Mouse (Mus musculus): ENCODE measurements around the gene Rnf17.

Gene Rnf17

GRCm38 (mm10) chr14:56402311-56403071 is at the start of gene Rnf17:
Gene Rnf17 (plus strand): TSS chr14:56402581.
- in situ Hi-C loops (cut with MboI, MseI): loop anchor here in 1 of 2 experiments (25.0 kb wide), 1 partner anchor 1640 kb away; no protein-coding TSS in a partner anchor

GRCm38 (mm10) chr14:56354803-56355202 is 47.6 kb upstream of the Rnf17 start:
- in situ Hi-C loops (cut with MboI, MseI): loop anchor here (5.0 to 10.0 kb wide), 2 partner anchors 43 to 150 kb away; no protein-coding TSS in a partner anchor

- in situ Hi-C loops (cut with MboI, MseI): loop anchor here in 1 of 2 experiments (10.0 kb wide), 1 partner anchor 151 kb away; no protein-coding TSS in a partner anchor
Measured at GRCm38 (mm10) chr14:56355396-56355795, 47.0 kb upstream of the Rnf17 start.

GRCm38 (mm10) chr14:56356196-56356595 is 46.2 kb upstream of the Rnf17 start:
- in situ Hi-C loops (cut with MboI, MseI): loop anchor here in 1 of 2 experiments (10.0 kb wide), 1 partner anchor 151 kb away; no protein-coding TSS in a partner anchor

- in situ Hi-C loops (cut with MboI, MseI): loop anchor here in 1 of 2 experiments (10.0 kb wide), 1 partner anchor 154 kb away; no protein-coding TSS in a partner anchor
Measured at GRCm38 (mm10) chr14:56358422-56358821, 44.0 kb upstream of the Rnf17 start.

GRCm38 (mm10) chr14:56359131-56359530 is 43.2 kb upstream of the Rnf17 start:
- in situ Hi-C loops (cut with MboI, MseI): loop anchor here in 1 of 2 experiments (10.0 kb wide), 1 partner anchor 154 kb away; no protein-coding TSS in a partner anchor

GRCm38 (mm10) chr14:56364711-56365237 is 37.6 kb upstream of the Rnf17 start, which contains the start of gene Atp12a:
Gene Atp12a (plus strand): TSS chr14:56365068.
- in situ Hi-C loops (cut with MboI, MseI): no loop called here

- in situ Hi-C loops (cut with MboI, MseI): no loop called here
Measured at GRCm38 (mm10) chr14:56365292-56365691, 37.1 kb upstream of the Rnf17 start.

- in situ Hi-C loops (cut with MboI, MseI): no loop called here
Measured at GRCm38 (mm10) chr14:56366712-56367111, 35.7 kb upstream of the Rnf17 start.

GRCm38 (mm10) chr14:56368834-56369233 is 33.5 kb upstream of the Rnf17 start:
- in situ Hi-C loops (cut with MboI, MseI): no loop called here

GRCm38 (mm10) chr14:56375731-56376130 is 26.6 kb upstream of the Rnf17 start:
- in situ Hi-C loops (cut with MboI, MseI): loop anchor here in 1 of 2 experiments (5.0 kb wide), 1 partner anchor 687 kb away; no protein-coding TSS in a partner anchor

- in situ Hi-C loops (cut with MboI, MseI): loop anchor here in 1 of 2 experiments (5.0 kb wide), 1 partner anchor 685 kb away; no protein-coding TSS in a partner anchor
Measured at GRCm38 (mm10) chr14:56377745-56378144, 24.6 kb upstream of the Rnf17 start.

GRCm38 (mm10) chr14:56379336-56379735 is 23.0 kb upstream of the Rnf17 start:
- in situ Hi-C loops (cut with MboI, MseI): loop anchor here in 1 of 2 experiments (5.0 kb wide), 1 partner anchor 683 kb away; no protein-coding TSS in a partner anchor

GRCm38 (mm10) chr14:56382366-56382765 is 20.0 kb upstream of the Rnf17 start:
- in situ Hi-C loops (cut with MboI, MseI): no loop called here

- in situ Hi-C loops (cut with MboI, MseI): no loop called here
Measured at GRCm38 (mm10) chr14:56390247-56390646, 12.1 kb upstream of the Rnf17 start.

GRCm38 (mm10) chr14:56393704-56394312 is 8.6 kb upstream of the Rnf17 start:
- in situ Hi-C loops (cut with MboI, MseI): no loop called here

- in situ Hi-C loops (cut with MboI, MseI): no loop called here
Measured at GRCm38 (mm10) chr14:56398001-56398400, 4.4 kb upstream of the Rnf17 start.

- in situ Hi-C loops (cut with MboI, MseI): loop anchor here in 1 of 2 experiments (25.0 kb wide), 1 partner anchor 1641 kb away; no protein-coding TSS in a partner anchor
Measured at GRCm38 (mm10) chr14:56403072-56403375, 643 bp downstream of the Rnf17 start.

GRCm38 (mm10) chr14:56462090-56462489 is 59.7 kb downstream of the Rnf17 start:
- in situ Hi-C loops (cut with MboI, MseI): loop anchor here in 1 of 2 experiments (25.0 kb wide), 1 partner anchor 1050 kb away; no protein-coding TSS in a partner anchor

GRCm38 (mm10) chr14:56462729-56463128 is 60.3 kb downstream of the Rnf17 start:
- in situ Hi-C loops (cut with MboI, MseI): loop anchor here in 1 of 2 experiments (25.0 kb wide), 1 partner anchor 1050 kb away; no protein-coding TSS in a partner anchor

- in situ Hi-C loops (cut with MboI, MseI): loop anchor here (5.0 to 25.0 kb wide), 2 partner anchors 81 to 1056 kb away; no protein-coding TSS in a partner anchor
Measured at GRCm38 (mm10) chr14:56468145-56468544, 65.8 kb downstream of the Rnf17 start.

GRCm38 (mm10) chr14:56489806-56490205 is 87.4 kb downstream of the Rnf17 start:
- in situ Hi-C loops (cut with MboI, MseI): no loop called here

All from T-helper 17 cell (primary cell).